Mouse (Mus musculus) adrenal gland, postnatal 25 days (tissue): Measurements from ENCODE around the gene Sec22c. TPM values are rescaled to one million over a fixed set of nuclear protein-coding genes. Genes with fewer than 3 reads are reported as not detected.

Experiments
- DNase-seq: peaks from one replicate; pipeline ENCODE4 v3.0.0; 2021; ENCODE audit warnings: mixed read lengths
- long read RNA-seq: library from polyadenylated mRNA; stranded (forward); transcript quantifications from one replicate; pipeline ENCODE4 v2.0.0, GENCODE M21; 2021
- total RNA-seq: library from RNA; stranded (reverse); gene quantifications from 2 replicates; pipeline ENCODE4 v1.2.3, GENCODE M21; 2021

Sec22c gene
- 4.9 and 5.3 TPM in 2 replicates for total RNA-seq
- long read RNA-seq, partial matches to known transcripts: 5 of 7 reads
- long read RNA-seq, other reads (novel, unspliced or antisense): 2 of 7 reads

DNA sequence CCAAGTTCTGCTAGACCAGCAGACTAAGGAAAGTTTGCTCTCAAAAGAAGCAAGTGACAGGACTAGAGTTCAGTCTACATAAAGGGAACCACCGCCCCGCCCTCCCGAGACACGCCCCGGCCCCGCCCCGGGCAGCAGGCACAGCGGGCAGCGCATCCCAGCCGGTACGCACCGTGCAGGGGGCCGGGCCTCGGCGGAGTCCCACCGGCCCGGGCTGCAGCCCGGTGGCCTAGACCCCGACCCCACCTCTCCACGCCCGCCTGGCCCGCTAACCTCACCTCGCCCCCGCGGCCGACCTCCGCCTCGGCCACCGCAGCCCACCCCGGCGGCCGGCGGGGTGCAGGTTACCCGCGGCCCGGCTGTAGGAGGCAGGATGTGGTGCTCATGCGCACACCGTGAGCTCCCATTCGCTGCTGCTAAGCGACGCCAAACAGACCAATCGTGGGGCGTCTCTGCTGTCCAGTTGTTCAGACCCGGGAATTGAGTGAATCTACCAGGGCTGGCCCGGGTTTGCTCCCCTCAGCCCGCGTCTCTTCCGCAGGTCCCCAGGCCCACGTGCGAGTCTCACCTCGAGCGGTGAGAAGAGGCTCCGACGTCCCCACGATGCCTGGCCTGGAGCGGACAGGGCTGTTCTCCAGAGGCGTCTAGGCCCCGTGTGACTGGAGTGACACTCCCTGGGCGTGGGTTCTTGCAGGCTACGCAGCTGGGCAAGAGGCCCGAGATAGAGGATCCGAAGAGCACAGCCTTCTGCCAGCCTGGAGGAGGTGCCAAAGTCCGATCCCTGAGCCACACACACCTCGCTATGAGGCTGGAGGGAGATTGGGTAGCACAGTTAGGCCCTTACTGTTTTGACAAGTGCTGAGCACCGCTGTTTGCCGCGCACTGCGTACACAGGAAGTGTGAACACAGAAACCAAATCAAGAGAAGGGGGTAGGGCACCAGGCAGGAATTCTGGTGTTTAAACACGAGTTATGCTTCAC, at the start of gene Sec22c:
Gene Sec22c, minus strand, starts transcription at position 845 of the 980 bp plus-strand sequence.
- DNase-seq: peak; percentile 91

DNA sequence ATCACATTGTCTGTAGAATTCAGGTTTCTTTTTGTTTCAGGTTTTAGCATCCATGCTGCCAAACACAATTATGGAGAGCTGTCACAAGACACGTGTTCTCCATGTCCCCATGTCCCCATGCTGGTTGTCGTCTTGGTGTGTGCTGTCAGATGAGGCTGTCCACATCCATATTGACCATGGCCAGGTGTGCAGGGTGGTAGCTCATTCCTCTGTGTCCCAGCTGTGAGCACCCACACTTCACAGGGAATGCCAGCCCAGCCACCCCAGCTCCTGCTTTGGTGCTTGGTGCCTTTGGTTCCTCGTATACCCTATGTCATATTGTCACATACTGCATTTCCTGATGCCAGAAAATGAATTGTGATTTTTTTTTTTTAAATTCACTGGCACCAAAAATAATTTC, 49.3 kb upstream of the Sec22c start:
- DNase-seq: no peak

DNA sequence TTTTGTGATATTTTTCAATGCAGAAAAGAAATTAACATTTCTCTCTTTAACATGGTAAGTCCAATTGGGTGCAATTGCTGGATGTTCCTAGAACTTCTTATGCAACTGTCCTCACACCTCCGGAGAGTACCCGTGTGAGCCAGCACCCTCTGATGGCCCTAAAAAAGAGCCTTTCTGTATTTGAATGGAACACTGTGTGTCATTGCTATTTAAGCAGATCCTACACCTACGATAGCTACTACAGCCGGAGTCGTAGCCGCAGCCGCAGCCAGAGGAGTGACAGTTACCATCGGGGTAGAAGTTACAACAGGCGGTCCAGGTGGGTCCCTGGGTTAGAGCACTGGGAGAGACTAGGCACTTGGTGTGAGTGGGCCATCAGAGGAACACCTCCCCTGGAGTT, 47.5 kb upstream of the Sec22c start:
- no peak for DNase-seq

DNA sequence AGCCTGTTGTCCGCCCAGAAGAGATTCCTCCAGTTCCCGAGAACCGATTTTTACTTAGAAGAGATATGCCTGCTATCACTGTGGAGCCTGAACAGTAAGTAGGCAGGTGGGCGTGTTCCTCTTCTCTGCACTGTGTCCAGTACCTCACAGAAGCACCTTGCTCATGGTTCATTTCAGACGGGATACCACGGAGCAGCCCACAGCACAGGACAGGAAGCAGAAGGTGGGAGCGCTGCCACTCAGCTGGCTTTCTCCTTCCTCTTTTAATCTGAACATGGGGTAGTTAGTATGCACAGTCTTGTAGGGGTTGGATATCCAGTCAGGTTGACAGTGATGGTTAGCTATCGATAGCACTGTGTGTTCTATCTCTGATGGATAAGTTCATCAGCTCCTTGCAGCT, 38.8 kb upstream of the Sec22c start:
- DNase-seq: no peak

DNA sequence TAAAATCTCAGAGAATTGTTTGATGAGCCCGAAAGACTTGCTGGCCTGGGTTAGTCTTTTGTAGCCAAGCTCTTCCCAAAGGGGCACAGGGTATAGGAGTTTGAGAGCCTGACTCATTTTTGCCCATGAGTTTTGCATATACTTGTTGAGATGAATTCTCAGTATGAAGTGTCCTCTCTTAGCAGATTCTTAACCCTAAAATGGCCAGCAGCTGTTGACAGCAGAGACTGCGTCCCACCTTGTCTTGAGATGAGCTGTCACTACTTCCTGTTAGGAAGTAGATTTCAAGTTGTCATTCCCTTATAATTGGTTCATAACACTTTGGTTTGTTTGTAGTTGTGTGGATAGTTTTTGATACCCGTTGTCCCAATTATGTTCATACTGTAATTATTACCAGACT, 35.9 kb upstream of the Sec22c start:
- DNase-seq: no peak

DNA sequence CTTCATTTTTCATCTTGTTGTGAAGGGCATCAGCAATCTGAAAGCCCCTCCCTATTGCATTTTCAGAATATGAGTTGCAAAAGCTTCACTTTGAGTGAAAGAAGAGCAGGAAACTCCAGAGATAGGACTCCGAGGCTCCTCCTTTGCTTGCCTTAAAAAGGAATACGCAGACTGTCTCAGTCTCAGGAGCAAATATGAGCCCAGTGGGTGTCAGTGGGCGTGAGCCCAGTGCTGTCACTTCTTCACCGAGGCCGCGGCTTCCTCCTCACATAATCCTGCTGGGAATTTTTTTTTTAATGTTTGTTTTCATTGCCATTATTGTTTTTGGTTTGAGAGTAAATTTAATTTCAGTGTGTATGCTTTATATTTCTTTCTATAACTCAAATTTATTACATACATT, 35.2 kb upstream of the Sec22c start:
- DNase-seq: no peak

DNA sequence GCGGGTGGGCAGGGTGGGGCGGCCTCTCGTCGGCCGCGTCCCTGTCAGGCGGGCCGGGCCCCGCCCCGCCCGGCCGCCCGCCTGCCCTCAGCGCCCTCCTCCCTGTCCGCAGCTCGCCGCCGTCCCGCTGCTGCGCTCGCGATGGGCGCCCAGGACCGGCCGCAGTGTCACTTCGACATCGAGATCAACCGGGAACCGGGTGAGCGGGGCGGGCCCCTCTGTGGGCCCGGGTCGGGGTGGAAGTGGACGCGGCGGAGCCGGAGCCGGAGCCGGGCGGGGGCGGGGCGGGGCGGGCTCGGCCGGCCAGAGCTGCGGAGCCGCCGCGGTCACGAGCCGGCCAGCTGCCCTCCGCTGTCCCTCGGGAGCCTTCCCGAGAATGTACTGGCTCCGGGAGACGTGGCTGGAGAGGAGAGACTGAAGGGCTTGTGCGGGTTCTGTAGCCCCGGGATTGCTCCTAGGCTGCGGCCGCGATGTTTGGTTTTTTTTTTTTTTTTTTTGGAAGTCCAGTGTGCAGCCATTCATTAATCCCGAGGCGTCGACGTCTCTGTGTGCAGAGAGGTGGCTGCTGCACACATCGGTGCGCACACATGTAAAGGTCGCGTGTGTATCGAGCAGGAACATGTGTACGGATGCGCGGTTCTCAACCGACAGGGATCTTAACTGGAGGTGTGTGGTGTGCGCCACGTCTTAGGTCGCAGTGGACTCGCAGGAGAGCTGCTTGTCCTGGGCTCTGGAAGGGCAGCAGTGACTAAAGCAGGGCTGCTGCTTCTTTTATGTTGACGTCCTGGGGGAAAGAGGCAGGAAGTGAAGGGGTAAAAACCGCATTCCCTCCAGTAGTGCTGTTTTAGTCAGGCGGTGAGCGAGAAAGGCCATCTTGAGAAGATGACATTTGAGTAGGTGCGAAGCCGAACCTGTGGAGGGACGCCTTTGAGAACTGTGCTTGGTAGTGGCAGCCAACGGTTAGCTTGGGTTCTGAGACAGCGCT, 14.3 kb upstream of the Sec22c start:
- DNase-seq: peak; percentile 10

DNA sequence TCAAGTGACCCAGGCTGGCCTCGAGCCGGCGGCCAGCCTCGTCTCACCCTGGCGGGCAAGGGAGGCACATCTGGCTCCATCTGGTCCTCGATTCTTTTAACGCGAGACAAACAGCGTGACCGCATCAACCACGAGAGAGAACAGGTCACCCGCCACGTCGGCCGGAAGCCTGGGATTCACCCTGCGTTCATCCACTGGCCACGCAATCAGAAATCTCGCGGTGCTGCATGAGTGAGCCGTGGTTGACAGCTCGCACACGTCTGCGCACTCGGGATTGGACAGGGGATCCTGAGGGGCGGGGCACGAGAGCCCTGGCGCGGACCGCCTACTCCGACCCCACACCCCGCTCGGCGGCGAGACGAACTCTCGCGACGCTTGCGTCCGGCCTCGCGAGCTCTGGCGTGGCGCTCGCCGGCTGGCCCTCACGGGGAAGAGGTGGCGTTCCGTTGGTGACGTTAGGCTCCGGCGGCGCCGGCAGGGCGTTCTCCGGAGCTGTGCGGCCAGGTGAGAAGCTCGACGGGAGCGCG, 13.6 kb upstream of the Sec22c start, which contains the start of gene Nktr:
Gene Nktr, plus strand, starts transcription at position 378 of the 527 bp plus-strand sequence.
- peak; percentile 97 for DNase-seq

DNA sequence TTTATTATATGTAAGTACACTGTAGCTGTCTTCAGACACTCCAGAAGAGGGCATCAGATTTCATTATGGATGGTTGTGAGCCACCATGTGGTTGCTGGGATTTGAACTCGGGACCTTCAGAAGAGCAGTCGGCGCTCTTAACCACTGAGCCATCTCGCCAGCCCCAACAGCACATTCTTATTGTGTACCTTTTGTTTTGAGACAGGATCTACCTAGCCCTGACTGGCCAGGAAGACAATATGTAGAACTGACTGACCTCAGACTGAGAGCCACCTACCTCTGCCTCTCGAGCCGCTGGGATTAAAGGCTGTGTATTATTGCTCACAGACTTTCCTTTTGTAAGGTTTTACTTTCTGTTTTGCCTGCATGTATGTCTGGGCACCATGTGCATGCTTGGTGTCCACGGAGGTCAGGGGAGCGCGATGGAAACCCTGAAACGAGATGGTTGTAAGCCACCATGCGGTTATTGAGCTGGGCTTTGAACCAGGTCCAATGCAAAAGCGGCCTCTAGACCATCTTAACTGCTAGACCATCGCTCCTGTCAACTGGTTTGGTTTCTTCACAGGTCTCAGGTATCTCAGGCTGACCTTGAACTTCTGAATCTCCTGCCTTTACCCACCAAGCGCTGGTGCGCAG, 12.9 kb upstream of the Sec22c start:
- no peak for DNase-seq

DNA sequence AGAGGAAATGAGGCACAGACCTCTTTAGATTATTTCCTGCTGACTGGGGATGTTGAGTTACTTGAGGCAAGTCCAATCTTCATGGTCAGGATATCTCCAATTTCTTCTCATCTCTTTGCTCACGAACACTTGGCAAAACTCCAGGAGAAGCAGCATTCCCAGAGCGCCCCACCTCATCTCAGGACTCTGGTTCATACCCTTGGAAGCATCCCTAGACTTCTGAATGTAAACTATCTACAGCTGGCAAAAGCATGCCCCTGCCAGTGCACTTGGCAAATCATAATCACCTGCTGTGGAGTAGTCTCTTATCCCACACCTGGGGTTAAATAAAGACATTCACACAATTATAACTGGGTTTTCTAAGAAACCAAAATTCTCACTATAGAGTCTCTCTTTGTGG, 11.8 kb upstream of the Sec22c start:
- DNase-seq: no peak

DNA sequence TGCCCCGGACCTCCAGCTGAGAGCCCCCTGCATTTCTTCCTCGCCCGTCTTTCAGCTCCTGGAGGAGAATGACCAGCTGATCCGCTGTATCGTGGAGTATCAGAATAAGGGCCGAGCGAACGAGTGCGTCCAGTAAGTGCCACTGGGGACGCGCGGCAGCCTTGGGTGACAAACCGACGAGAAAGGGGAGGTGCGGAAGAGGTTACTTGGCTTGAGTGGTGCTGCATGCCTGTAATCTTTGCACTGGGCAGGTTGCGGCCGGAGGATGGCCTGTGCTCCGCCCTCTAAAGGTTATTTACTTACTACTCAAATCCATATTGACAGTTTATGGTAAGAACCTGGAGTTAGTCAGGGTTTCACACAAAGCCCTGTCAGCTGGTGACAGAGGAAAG, 5.3 kb upstream of the Sec22c start:
- DNase-seq: no peak

DNA sequence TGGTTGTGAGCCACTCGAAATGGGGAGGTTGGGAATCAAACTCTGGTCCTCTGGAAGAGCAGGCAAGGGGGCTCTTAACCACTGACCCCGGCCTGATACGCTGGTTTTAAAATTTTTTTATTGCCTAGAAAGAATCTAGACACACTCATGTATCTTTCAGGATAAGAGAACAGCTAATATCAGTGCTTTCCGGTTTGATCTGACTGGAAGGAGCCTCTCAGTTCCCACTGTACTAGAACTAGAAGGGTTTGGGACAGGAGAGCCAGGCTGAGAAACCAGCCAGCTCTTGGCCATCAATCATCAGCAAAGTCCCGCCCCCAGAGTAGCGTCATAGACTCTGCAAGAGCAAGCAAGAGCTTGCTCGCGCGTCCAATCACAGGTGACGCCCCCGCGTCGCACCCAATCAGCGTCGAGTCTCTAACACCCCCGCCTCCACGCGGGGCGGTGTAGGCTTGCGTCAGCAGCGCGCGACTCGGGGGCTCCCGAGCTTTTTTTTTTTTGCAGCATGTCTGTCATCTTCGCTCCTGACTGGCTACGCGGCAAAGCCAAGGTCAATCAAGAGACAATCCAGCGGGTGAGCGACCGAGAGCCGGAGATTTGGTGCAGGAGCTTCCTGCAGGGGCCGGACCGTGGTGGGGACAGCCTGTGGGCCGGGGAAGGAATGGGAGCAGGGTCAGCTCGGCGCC, 4.8 kb upstream of the Sec22c start, which contains the start of gene Ss18l2:
Gene Ss18l2, plus strand, starts transcription at position 432 of the 686 bp plus-strand sequence.
- peak; percentile 97 for DNase-seq

DNA sequence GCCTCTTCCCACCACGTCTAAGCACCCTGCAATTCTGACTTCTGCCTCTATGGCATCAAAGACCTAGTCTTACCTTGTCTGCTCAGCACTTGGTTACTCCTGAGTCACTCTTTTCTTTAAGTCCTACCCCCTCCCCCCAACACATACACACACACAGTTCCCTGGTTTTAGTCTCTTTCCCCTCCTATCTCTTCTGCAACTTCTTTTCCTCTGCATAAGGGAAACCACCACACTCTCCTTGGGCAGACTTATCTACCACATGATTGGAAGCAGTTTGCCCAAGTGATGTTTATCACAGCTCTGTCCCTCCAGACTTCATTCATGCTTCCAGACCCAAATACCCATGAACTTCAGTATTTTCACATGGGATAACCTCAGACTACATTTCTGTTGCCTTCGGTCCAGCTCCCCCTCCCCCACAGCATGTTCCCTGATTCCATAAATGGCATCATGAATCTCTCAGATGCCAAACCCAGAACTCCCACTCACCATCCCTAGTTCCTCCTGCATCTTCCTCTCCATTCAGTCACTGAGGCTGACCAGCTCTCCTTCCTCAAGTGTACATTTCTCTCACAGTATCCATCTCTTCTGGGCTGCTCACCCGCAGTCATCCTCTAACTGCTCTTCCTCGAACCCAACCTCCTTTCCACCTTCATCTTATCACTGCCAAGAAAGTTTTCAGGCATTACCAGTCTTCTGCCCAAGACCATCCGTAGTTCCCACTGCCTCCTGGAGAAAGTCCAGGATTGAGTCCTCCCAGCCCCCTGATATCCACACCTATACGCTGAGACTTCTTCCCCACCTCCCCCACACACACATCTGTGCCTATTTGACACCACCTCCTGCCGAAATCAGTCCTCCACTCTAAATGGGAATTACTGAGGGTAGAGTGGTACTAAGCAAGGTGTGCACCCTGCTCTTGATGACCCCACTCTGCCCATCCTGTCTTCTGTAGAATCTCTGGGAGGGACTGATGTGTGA, 3.5 kb upstream of the Sec22c start:
- no peak for DNase-seq

DNA sequence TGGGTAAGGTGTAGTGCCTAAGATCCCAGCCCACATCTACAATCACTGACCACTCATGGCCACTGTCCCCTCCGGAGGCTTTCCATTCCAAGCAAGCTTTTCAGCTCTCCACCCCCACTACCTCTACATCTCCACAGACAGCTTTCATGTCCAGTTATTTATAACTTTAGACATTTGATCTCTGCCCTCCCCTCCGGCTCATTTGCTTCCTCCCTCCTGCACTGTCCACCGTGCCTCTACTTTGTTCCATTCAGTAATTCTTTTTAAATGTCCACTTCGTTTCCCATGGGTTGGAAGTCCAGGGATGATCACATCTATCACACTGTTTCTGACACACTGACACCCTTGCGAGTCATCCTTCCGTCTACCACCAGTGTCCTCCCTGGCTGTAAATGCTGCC, 2.5 kb upstream of the Sec22c start:
- no peak for DNase-seq

DNA sequence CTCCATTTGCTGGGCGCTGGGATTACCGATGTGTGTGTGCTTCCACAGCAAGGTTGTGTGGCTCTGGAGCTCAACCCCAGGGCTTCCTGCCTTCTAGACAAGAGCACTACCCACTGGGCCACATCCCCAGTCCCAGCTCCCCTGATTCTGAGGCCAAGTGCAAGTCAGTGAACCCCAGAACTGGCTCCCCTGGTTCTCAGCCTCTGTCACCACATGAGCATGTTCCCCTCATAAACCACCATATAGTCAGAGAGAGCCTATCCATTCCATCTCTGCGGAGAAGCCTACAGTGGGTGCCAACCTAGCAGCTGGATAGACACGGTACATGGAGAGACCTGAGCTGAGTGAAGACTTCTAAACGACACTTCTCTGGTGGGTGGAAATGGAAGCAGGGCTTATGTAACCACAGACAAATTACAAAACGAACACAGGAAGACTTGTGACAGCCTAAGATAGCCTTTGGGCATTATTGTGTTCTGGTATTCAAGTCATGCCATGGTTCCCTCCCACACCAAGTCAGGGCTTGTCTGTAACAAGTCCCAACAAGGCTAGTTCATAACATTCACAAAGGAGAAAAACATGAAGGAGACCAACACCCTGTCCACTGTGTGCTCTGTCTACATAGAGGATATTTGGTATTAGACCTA, 862 bp upstream of the Sec22c start:
- DNase-seq: no peak

DNA sequence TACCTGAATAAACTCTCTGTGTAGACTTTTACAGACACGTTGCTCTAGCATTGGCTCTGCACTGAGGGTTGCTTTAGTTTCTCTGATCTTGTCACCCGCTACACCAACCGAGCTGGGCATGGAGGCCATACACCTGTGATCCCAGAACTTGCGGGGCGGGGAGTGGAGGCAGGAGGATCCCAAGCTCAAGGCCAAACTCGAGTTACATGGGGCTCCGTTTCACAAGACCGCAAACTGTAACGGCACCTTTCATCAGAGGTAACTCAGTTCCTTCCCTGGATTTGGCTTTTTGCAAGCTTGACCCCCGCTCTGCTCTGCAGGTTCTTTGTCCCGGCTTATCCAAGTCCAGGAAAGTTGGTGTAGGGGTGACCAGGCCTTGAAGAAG, 1.0 kb downstream of the Sec22c start:
- no peak for DNase-seq

DNA sequence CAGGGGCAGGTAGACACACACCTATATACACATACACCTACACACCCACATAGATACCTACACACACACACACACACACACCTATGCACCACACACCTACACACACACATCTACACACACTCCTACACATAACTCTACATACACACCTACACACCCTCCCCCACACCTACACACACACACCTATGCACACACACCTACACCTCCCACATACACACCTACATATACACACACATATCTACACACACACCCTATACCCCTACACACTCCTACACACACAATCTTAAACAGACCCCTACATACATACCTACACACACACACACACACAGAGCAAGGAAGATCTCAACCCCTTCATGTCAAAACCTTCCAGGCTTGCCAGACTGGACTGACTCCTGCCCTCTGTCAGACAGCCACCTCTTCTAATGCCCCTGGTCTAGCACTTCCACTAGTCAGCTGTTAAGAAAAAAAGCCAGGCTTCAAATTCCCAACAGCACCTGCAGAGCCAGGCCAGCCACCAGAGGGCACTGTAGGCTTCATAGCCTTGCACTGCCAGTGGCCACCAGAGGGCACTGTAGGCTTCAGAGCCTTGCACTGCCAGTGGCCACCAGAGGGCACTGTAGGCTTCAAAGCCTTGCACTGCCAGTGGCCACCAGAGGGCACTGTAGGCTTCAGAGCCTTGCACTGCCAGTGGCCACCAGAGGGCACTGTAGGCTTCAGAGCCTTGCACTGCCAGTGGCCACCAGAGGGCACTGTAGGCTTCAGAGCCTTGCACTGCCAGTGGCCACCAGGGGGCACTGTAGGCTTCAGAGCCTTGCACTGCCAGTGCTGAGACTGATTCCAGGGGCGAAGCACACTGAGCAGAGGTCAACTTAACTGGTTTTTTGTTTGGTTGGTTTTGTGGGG, 7.9 kb downstream of the Sec22c start:
- peak; percentile 65 for DNase-seq

DNA sequence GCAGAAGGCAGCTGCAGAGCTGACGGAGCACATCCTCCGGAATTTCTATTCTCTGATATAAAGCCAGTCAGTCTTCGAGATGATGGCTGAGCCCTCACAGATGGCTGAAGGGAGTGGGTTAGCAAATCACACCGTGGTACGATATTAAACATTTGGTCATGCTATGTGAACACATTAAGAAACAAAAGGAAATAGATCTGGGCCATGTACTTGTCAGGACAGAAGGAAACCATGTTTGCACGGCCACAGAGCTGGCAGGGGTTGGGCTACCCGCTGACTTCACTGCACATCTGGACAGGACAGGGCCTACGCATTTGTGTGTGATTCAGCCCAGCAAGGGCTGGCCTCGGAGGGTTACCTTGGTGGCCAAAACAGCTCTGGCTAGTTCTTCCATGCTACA, 8.7 kb downstream of the Sec22c start:
- no peak for DNase-seq
